Mouse (Mus musculus) heart, postnatal 10 days (tissue): ENCODE results near the gene Txlng. TPM values are rescaled to one million over a fixed set of nuclear protein-coding genes. Genes with fewer than 3 reads are reported as not detected.
A peak's percentile ranks its signal among the peaks of the same experiment; 100 is the strongest.
"Not testable (repeated sequence)": the region's sequence is repeated elsewhere in the genome, so short reads cannot be mapped to it uniquely, and the experiment has no call there.

Experiments
- DNase-seq, 2 experiments: peaks; one replicate each; pipeline ENCODE4 v3.0.0; 2021
- intact Hi-C: fragments of 180-260 bp; cut with DNase I; formaldehyde crosslinking; loops from one replicate; pipeline ENCODE4 v1.15.1; 2025
- total RNA-seq, 2 experiments: library from RNA; stranded (reverse); gene quantifications; 2 replicates each; pipeline ENCODE4 v1.2.3; 2021

The Txlng gene
- 10 to 100 TPM in 1 of 2 experiments, 1 to 10 TPM in 1; 8.9 to 10.1 TPM for total RNA-seq

DNA sequence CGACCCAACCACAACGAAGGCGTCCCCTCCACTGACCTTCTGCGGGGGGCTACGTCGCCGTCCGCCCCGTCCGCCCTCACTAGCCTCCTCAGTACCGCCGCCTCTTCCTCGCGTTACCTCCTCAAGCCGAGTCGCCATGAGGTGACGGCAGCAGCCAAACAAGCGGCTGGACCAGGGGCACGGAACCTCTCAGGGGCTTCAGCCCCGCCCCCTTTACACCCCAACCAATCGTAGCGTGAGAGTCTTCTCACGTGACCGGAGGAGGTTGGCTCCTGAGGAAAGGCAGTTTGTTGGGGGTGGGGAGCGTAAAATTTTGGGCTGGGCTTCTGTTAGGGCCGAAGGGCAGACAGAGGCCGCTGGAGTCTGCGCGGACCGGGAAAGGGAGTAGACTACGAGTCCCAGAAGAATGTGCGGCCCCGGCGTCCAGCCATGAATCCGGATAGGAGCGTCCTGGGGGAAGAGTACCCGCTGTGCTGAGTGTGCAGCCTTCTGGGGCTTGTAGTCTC lies at the start of gene Txlng:
Gene Txlng (minus strand): TSS at position 252 of the 506 bp plus-strand sequence.
- peak; percentile 96 to 97 for DNase-seq
- intact Hi-C loops = no loop called here

DNA sequence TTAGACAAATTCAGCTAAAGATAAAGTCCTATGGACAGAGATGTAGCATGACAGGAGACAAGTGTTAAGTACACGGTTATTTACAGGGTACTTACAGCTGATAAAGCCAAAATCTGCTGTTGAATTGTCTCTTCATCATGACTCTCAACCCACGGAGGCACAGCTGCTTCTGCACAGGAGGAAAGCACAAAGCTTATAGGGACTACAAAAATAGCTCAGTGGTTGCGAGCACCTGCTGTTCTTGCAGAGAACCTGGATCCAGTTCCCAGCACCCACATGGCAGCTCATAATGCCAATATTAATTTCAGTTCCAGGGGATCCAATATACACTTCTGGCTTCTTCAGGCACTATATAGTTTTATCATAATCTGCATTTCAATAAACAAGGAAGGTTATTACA lies 49.0 kb upstream of the Txlng start:
- intact Hi-C loops = no loop called here
- DNase-seq = no peak

DNA sequence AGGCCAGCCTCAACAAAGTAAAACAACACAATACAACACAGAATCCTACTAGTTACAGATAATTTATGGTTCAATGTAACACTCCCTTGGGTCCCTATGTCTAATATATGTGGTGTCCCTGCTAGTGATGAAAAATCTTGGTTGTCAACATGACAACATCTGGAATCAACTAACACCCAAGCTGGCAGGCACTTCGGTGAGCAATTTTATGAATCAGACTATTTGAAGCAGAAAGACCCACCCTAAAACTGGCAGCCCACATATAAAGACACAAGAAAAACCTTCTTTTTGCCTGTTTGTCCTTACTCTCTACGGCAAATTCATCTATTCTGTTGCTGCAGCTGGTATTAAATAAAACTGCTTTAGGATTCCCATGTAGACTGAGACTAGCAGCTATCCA lies 44.5 kb upstream of the Txlng start:
- intact Hi-C loops = no loop called here
- DNase-seq = no peak

DNA sequence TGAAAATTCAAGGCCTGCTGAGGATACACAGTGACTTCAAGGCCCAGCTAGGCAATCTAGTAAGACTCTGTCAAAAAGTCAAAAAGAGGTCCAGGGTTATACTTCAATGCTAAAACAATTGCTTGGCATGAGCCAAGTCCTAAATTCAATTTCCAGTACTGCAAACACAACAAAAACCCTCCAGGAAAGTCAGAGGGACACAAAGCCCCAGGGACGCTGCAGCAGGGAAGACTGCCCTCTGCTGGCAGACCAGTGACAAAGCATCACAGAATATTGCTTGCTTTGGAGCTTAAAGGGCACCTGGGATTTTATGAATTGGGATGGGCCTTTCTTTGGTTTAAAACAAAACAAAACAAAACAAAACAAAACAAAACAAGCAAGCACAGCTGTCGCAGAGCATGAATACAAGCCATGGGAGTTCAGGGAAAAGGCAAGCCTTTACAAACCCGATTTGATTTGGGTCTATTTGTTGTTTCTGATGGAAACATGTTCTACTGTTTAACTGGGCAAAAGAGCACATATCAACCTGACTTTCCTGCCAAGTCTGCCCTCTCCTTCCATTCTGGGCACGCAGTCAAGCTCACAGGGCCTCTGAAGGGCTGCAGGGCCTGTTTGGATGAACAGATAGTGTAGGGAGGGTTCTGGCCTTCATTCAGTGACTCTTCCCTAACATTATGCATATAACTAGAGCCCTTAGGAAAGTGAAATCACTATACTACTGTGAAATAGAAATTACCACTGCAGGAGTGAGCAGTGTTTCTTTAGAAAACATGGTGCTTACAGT lies 42.7 kb upstream of the Txlng start:
- intact Hi-C loops = no loop called here
- peak; percentile 59 to 61 for DNase-seq

DNA sequence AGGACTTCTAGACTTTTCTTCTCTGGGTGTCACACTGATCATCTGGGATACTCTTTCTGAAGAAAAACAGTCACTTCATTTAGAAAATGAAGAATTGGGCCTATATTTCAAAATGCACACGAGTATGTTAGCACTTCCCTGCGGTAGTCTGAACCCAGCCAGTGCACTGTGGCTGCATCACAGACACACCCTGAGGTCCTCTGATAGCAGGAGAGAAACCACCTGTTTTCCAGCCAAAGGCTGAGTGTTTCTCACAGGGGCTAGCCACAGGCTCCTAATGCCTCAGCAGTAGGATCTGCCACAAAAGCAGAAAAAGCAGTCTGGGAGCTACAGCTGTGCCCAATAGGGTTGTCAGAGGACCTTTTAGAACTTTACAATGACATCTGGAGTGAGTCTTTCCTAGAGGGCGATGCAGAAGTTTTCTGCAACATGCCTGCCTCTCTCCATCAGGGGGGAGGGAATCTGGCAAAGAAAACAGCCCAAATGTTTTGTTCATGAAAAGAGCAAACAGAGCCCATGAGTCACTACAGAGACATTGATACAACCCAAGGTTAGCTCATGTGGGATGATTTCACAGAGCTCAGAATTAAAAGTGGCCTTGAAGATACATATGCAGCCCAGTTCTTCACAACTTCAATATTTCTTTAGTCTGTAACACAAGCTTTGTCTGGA lies 39.2 kb upstream of the Txlng start:
- intact Hi-C loops = no loop called here
- DNase-seq = peak; percentile 17 to 25

DNA sequence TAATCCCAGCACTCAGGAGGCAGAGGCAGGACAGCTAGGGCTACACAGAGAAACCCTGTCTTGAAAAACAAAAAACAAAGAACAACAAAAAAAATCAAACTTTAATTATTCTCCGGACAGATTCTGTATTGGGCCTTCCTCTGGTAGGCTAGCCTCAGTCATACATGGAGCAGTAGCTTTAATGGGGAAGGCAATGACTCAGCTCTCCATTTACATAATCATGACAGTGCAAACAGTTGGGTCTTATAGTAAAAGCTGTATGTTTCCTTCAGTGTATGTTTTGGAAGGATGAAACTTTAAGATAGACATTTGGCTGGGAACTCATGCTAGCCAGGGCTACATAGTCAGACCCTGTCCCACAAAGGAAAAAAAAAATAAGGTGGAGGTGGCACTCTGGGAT lies 19.4 kb upstream of the Txlng start:
- DNase-seq = no peak
- intact Hi-C loops = no loop called here

DNA sequence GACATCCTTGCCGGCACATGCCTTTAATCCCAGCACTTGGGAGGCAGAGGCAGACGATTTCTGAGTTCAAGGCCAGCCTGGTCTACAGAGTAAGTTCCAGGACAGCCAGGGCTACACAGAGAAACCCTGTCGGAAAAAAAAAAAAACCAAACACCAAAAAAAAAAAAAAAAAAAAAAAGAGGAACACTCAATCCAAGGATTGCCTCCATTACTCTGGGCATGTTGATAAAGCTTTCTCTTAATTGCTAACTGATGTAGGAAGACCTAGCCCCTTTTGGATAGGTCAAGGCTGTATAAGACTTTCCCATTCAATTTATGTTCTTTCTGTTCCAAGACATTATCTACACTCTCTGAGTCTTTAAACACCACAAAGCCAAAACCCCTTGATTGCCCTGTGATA lies 16.3 kb upstream of the Txlng start:
- intact Hi-C loops = no loop called here
- DNase-seq = no peak

DNA sequence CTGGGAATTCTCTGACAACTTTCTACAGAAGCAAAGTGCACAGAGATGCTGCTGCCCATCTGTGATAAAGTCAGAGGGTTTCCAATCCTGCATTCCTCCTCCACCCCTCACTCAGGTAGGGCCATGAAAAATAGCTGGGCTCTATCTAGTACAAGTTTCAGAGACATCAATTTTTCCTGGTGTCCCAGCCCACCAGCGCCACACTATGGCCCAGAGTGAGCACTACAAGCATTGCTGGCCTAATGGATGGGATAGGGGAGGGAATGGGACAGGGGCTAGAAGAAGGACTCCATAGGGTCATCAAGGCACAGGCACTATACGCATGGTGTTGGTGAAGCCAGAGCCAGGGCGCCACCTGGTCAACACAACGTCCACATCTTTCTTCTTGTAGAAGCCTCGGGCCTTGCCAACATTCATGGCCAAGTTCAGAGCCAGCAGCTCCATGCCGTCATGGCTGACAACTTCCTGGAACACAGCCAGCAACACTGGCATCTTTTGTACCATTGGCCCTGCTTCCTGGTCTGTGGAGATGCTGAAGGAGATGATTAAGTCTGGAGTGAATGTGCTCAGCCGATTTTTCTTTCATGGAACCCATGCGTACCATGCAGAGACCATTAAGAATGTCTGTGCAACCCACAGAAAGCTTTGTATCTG lies 15.3 kb upstream of the Txlng start:
- no peak for DNase-seq
- intact Hi-C loops = no loop called here

DNA sequence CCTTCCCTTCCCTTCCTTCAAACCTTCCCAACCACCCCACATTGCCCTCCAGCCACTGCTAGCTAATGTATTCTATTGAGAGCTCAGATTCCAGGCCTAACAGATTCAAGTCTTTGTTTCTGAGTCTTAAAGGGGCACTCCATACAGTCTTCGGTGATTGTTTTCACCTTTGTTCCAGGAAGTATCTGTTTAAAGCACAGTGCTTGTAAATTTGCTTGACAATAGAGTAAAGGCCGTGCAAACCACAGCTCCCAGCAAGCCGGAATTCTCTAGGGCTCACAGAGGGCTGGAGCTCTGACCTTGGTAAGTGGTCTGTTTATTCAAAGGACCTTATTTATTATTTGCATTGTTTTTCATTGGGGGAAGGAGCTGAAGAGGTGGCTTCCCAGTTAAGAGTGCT lies 2.8 kb upstream of the Txlng start:
- DNase-seq = no peak
- intact Hi-C loops = loop anchor here (5.0 kb wide), 1 partner anchor 55 kb away; the partner anchor contains the start of gene Syap1

DNA sequence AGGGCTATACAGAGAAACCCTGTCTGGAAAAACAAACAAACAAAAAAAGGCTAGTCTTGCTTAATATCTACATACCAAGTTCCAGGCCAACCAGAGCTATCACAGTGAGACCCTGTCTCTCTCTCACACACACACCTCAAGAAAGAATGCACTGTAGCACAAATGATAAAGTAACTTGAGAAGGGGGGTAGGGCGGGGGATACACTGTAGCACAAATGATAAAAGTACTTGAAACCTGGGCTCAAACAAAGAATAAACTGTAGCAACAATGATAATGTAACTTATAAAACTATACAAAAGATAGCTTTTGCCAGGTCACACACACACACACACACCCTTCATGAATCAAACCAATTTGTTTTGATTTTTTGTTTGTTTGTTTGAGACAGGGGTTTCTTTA lies 2.3 kb upstream of the Txlng start:
- intact Hi-C loops = loop anchor here (5.0 kb wide), 1 partner anchor 56 kb away; the partner anchor contains the start of gene Syap1
- no peak for DNase-seq

DNA sequence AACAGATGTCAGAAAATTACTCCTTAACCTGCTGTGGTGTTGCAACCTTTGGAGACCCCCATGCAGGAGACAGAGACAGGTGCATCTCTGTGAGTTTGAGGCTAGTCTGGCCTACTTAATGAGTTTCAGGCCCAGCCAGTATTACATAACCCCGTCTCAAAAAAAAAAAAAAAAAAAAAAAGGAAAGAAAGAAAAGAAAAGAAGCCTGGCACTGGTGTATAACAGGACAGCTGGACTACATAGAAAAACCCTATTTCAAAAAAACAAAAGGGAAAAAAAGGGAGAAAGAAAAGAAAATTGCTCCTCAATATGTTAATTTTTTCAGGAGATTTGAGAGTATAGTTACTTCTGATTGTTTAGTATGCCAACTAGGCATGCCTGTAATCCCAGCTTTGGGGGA lies 1.8 kb upstream of the Txlng start:
- intact Hi-C loops = loop anchor here (5.0 kb wide), 1 partner anchor 56 kb away; the partner anchor contains the start of gene Syap1

DNA sequence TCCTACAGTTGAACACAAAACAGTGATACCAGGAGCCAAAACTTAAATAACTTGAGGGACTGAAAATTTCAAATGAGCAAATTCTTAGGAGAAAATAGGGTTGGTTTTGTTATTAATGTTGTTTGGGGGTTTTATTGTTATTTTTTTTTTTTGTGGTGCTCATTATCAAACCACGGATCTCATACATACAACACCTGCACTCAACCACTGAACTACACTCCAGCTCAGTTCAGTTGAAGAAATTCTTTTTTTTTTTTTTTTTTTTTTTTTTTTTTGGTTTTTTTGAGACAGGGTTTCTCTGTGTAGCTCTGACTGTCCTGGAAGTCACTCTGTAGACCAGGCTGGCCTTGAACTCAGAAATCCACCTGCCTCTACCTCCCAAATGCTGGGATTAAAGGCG lies 1.1 kb upstream of the Txlng start:
- intact Hi-C loops = loop anchor here (5.0 kb wide), 1 partner anchor 57 kb away; the partner anchor contains the start of gene Syap1
- not testable (repeated sequence) for DNase-seq

More for the DNA sequence above, 1.8 kb upstream of the Txlng start:
- DNase-seq = no peak

DNA sequence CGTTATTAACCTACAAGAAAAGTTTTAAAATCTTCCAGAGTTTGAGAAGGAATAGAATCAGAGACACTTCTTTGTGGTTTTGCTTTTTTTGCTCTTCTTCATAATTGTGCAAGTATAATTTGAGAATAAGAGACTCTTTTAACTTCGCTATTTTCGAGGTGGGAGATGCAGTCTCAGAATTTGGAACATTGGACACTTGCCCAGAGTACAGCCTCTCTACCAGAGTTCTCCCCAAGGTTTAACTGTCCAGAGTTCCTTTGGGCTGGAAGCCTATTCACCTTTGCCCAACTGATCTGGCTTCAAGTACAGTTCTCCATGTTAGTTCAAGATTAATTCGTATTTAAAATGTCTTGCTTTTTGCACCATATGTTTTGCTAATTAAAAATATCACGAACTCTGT lies 487 bp upstream of the Txlng start:
- DNase-seq = peak in 1 of 2 experiments; percentile 43
- intact Hi-C loops = loop anchor here (5.0 kb wide), 1 partner anchor 58 kb away; the partner anchor contains the start of gene Syap1

DNA sequence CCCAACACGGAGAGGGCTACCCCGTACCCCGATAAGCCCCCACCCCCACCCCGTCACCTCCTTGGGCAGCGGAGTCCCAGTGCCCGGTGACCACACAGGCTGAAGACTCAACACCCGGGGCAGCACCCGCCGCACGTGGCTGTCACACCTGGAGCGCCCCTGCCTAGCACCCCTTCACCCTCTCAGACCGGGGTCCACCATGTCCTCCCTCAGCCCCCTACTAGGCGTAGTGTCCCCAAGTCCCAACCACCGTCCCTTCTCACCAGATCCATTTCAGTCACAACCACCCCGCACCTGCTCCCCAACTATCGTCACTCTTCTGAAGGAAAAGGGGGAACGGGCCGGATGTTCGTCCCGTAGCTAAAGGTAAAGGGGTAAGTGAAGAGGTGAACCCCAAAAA lies 471 bp downstream of the Txlng start:
- no peak for DNase-seq
- intact Hi-C loops = no loop called here

DNA sequence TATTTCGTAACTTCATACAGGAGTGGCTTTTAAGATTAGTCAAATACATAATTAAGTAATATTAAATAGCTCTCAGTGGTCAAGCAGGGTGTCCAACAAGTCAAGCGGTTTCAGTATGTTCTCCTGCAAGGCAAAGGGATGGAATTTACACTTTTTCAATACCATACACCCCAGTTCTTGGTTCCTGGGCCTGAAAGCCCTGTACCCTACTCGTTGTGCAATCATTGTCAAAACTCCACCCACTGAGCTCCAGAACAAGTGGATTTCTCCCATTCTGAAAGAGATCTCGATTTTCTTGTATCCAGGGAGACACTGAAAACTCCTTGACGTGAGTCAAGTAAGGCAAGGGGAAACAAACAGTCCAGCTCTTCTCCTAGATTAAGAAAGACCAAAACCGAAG lies 1.2 kb downstream of the Txlng start:
- intact Hi-C loops = no loop called here
- peak in 1 of 2 experiments; percentile 1 for DNase-seq

DNA sequence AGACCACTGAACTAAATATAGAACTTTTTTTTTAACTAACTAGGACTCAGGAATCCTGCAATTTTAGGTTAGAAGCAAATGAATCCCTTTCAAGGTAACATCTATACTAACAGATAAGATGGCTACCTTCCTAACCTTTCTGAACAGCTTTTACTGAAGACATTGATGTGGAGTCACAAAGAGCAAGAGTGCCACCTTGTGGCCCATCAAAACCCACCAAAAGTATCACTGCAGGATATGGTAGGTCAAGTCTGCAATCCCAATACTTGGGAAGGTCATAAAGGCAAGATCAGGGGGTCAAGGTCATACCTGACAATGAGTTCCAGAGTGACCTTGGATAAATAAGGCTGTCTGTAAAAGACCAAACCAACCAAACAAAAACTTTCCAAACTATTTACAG lies 28.9 kb downstream of the Txlng start:
- intact Hi-C loops = loop anchor here (2.0 kb wide), 2 partner anchors 82 to 274 kb away; no protein-coding TSS in a partner anchor
- peak; percentile 43 to 51 for DNase-seq

DNA sequence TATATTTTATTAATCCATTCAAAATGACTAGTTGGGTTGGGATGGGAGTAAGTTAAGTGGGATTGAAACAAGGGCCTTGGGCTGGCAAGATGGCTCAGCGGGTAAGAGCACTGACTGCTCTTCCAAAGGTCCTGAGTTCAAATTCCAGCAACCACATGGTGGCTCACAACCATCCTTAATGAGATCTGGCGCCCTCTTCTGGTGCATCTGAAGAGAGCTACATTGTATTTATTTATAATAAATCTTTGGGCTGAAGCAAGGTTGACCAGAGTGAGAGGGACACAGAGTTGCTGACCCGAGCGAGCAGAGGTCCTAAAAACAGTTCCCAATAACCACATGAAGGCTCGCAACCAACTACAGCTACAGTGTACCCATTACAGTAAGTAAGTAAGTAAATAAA lies 37.9 kb downstream of the Txlng start:
- intact Hi-C loops = not testable (repeated sequence)

DNA sequence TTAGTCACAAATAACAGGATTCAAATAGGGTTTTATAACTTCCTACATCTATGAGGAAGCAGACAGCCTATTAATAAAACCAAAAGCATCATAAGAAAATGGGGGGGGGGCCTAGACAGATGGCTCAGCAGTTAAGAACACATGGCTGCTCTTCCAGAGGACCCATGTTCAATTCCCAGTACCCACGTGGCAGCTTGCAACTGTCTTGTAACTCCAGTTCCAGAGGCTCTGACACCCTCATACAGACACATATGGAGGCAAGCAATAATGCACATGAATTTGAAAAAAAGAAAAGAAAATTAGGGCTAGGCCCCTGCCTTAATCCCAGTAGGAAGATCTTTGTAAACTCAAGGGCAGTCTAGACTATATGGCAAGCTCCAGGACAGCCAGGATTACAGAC lies 40.9 kb downstream of the Txlng start:
- intact Hi-C loops = no loop called here
- no peak for DNase-seq

More for the DNA sequence above, 37.9 kb downstream of the Txlng start:
- not testable (repeated sequence) for DNase-seq

DNA sequence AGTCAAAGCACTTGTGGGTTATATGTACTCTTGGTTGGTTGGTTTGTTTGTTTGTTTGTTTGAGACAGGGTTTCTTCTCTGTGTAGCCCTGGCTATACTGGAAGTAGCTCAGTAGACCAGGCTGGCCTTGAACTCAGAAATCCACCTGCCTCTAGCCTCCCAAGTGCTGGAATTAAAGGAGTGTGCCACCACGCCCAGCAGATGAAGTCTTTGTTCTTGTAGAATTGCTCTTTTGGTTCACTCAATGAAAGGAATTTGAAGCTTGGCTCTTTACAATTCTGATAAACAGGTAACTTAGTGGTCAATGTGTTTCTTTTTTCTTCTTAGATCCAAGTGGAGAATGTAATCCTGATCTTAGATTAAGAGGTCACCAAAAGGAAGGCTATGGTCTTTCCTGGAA lies 58.5 kb downstream of the Txlng start:
- DNase-seq = no peak
- intact Hi-C loops = no loop called here

DNA sequence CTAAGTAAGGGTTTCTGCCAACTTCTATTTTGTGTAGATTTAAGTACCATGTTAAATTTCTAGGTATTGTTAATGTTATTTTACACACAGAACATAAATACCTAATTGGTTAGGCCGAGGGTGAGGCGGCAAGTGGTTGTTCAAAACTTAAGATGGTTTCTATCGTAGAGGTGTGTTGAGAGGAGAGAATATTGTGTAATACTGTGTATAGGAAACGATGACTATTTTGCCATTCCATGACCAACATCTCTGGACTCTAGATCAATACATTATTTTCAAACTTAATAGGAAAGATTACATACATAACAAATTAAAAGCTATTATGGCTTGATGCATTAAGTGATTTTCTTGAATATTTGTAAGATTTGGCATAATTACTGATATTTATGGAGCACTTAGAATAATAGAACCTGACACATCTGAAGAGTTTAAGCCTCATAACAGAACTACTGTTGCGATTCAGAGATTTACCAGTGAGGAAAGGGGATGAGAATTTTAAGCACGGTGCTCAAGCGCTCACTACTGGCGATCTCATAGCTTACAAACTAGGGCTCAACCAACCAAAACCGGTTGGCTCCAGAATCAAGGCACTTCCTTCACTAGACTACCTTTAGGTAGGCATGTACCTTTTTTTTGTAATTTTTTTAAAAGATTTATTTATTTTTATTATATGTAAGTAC lies 67.4 kb downstream of the Txlng start:
- DNase-seq = peak in 1 of 2 experiments; percentile 18
- intact Hi-C loops = loop anchor here (2.0 to 5.0 kb wide), 2 partner anchors 27 to 45 kb away; no protein-coding TSS in a partner anchor
